Mouse (Mus musculus): ENCODE measurements around the gene Slc25a29.

Gene Slc25a29

GRCm38 (mm10) chr12:108834337-108834736, 1.3 kb downstream of the Slc25a29 start:
- DNase-seq (ENCODE audit: low read depth, low spot score) = no peak

- no peak for DNase-seq (ENCODE audit: low read depth, low spot score)
Measured at GRCm38 (mm10) chr12:108833408-108833807, 2.3 kb downstream of the Slc25a29 start.

GRCm38 (mm10) chr12:108832851-108833250, 2.8 kb downstream of the Slc25a29 start:
- DNase-seq (ENCODE audit: low read depth, low spot score) = peak; percentile 51

- peak; percentile 98 for DNase-seq (ENCODE audit: low read depth, low spot score)
Measured at GRCm38 (mm10) chr12:108831966-108832643, 3.6 kb downstream of the Slc25a29 start.

- DNase-seq (ENCODE audit: low read depth, low spot score) = no peak
Measured at GRCm38 (mm10) chr12:108830358-108830757, 5.3 kb downstream of the Slc25a29 start.

GRCm38 (mm10) chr12:108829636-108830035, 6.0 kb downstream of the Slc25a29 start:
- DNase-seq (ENCODE audit: low read depth, low spot score) = no peak

GRCm38 (mm10) chr12:108827641-108828040, 8.0 kb downstream of the Slc25a29 start:
- DNase-seq (ENCODE audit: low read depth, low spot score) = no peak

GRCm38 (mm10) chr12:108826958-108827535, 8.6 kb downstream of the Slc25a29 start:
- DNase-seq (ENCODE audit: low read depth, low spot score) = no peak

GRCm38 (mm10) chr12:108826282-108826957, 9.3 kb downstream of the Slc25a29 start:
- DNase-seq (ENCODE audit: low read depth, low spot score) = no peak

GRCm38 (mm10) chr12:108825561-108826224, 10.0 kb downstream of the Slc25a29 start:
- no peak for DNase-seq (ENCODE audit: low read depth, low spot score)

GRCm38 (mm10) chr12:108824225-108824874, 11.3 kb downstream of the Slc25a29 start:
- DNase-seq (ENCODE audit: low read depth, low spot score) = no peak

GRCm38 (mm10) chr12:108823036-108823435, 12.6 kb downstream of the Slc25a29 start:
- DNase-seq (ENCODE audit: low read depth, low spot score) = no peak

GRCm38 (mm10) chr12:108820461-108820860, 15.2 kb downstream of the Slc25a29 start:
- DNase-seq (ENCODE audit: low read depth, low spot score) = no peak

GRCm38 (mm10) chr12:108816569-108816968, 19.1 kb downstream of the Slc25a29 start:
- no peak for DNase-seq (ENCODE audit: low read depth, low spot score)

GRCm38 (mm10) chr12:108814470-108814869, 21.2 kb downstream of the Slc25a29 start:
- no peak for DNase-seq (ENCODE audit: low read depth, low spot score)

- DNase-seq (ENCODE audit: low read depth, low spot score) = no peak
Measured at GRCm38 (mm10) chr12:108812463-108812862, 23.2 kb downstream of the Slc25a29 start.

GRCm38 (mm10) chr12:108811133-108811532, 24.6 kb downstream of the Slc25a29 start:
- peak; percentile 62 for DNase-seq (ENCODE audit: low read depth, low spot score)

GRCm38 (mm10) chr12:108810309-108810708, 25.4 kb downstream of the Slc25a29 start:
- no peak for DNase-seq (ENCODE audit: low read depth, low spot score)

GRCm38 (mm10) chr12:108809771-108810170, 25.9 kb downstream of the Slc25a29 start:
- no peak for DNase-seq (ENCODE audit: low read depth, low spot score)

GRCm38 (mm10) chr12:108808465-108808864, 27.2 kb downstream of the Slc25a29 start:
- DNase-seq (ENCODE audit: low read depth, low spot score) = no peak

GRCm38 (mm10) chr12:108804388-108804787, 31.3 kb downstream of the Slc25a29 start:
- DNase-seq (ENCODE audit: low read depth, low spot score) = no peak

GRCm38 (mm10) chr12:108801613-108802012, 34.1 kb downstream of the Slc25a29 start:
- DNase-seq (ENCODE audit: low read depth, low spot score) = no peak

All from 3T3-L1 (cell line).